Mouse (Mus musculus) hindbrain, embryonic 13.5 days (tissue): ENCODE measurements around the gene Abca13. TPM values are rescaled to one million over a fixed set of nuclear protein-coding genes. Genes with fewer than 3 reads are reported as not detected.
"Not testable (repeated sequence)": the region's sequence is repeated elsewhere in the genome, so short reads cannot be mapped to it uniquely, and the experiment has no call there.

Source experiments
- ATAC-seq: fragments of 200-750 bp; cut with Nextera tagmentation; 2 replicates; pipeline ENCODE4 v1.8.0; 2017; ENCODE audit warnings: moderate TSS enrichment; ENCODE audit not compliant: low FRiP score
- H3K27ac ChIP-seq: fragments of 300-500 bp; sonication (generic); 2 replicates; pipeline ENCODE4 v1.5.1; 2015; ENCODE audit warnings: inconsistent platforms, mild to moderate bottlenecking, moderate library complexity
- H3K27me3 ChIP-seq: fragments of 300-500 bp; sonication (generic); 2 replicates; pipeline ENCODE4 v1.6.1; 2015; ENCODE audit warnings: mild to moderate bottlenecking, inconsistent platforms
- H3K36me3 ChIP-seq: fragments of 300-500 bp; sonication (generic); 2 replicates; pipeline ENCODE4 v1.6.1; 2015; ENCODE audit warnings: mild to moderate bottlenecking, inconsistent platforms
- H3K4me1 ChIP-seq: fragments of 300-500 bp; sonication (generic); replicated peaks from 2 replicates; pipeline ENCODE4 v1.6.1; 2015; ENCODE audit warnings: inconsistent platforms
- H3K4me2 ChIP-seq: fragments of 300-500 bp; sonication (generic); 2 replicates; pipeline ENCODE4 v1.6.1; 2015; ENCODE audit warnings: inconsistent platforms, mild to moderate bottlenecking, moderate library complexity
- H3K4me3 ChIP-seq: fragments of 300-500 bp; sonication (generic); 2 replicates; pipeline ENCODE4 v1.5.1; 2015; ENCODE audit warnings: mild to moderate bottlenecking, inconsistent platforms
- H3K9ac ChIP-seq: fragments of 300-500 bp; sonication (generic); 2 replicates; pipeline ENCODE4 v1.6.1; 2015; ENCODE audit warnings: mild to moderate bottlenecking, inconsistent platforms
- H3K9me3 ChIP-seq: fragments of 300-500 bp; sonication (generic); 2 replicates; pipeline ENCODE4 v1.6.1; 2016; ENCODE audit warnings: inconsistent platforms
- WGBS: fragments of 180-500 bp; shearing (Covaris S2); methylation state at CpG from one replicate; pipeline ENCODE4 v1.1.7; 2015; 5-methylcytosine and 5-hydroxymethylcytosine counted together
- polyA plus RNA-seq: library from polyadenylated mRNA; unstranded; fragments of >200 nt; fragmentation: Nextera tagmentation; extraction: Ambion mirVana; gene quantifications from 2 replicates; pipeline ENCODE4 v1.2.1, GENCODE M21; 2015

The Abca13 gene
- polyA plus RNA-seq, 1 experiment from 2014 or later = 0.01 TPM

DNA sequence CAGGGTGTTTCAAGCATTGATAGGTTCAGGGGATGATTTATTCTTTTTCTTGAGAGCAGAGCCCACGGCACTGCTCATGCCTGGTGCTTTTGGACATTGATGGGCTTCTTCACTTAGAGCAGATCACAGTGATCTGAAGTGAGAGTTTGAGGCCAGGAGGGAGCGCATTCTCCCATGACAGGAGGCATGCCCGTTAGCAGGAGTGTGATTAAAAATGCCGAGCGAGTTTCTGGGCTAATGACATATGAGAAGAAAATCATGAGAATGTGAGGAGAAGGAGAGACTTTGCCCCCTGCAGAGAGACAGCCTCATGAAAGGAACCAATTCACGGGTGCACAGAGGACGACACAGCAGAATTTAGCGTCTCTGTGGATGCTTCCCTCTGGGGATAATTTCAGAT lies 19.0 kb downstream of the Abca13 start:
- H3K4me3 ChIP-seq = no peak overlapping the region
- no peak overlapping the region for H3K9ac ChIP-seq
- no peak overlapping the region for H3K4me2 ChIP-seq
- no peaks in the 10 kb centered on the region for H3K4me1 ChIP-seq
- H3K36me3 ChIP-seq = no peaks in the 10 kb centered on the region
- 68% methylated on average over 8 of the region's 8 CpGs for WGBS
- no peak overlapping the region for H3K27ac ChIP-seq
- H3K27me3 ChIP-seq = no peaks in the 10 kb centered on the region
- no peak for ATAC-seq
- no peaks in the 10 kb centered on the region for H3K9me3 ChIP-seq

DNA sequence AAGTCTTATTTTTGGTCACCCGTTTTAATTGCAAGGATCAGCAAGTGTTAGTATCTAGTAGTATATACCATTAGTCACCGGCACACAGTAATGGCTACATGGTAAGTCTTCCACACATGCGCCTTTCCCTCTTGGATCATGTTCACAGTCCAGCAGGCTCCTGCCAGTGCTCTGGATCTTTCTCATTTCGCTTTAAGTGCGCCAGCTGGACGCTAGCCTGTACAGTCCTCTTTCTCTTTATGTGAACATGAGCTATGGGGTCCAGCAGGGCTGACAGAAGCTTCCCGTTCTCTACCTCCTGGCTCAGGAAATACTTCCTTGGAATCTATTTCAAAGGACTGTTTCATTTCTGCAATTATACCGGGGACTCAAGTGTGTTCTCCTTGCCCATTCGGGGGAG lies 21.8 kb downstream of the Abca13 start:
- Histone ChIP-seq H3K4me3 (no peak overlapping the region), H3K36me3 (no peaks in the 10 kb centered on the region), H3K4me1 (no peaks in the 10 kb centered on the region), H3K9ac (no peak overlapping the region), H3K9me3 (no peaks in the 10 kb centered on the region), H3K27ac (no peak overlapping the region), H3K4me2 (no peak overlapping the region), H3K27me3 (no peaks in the 10 kb centered on the region)
- no peak for ATAC-seq
- 93% methylated on average over 9 of the region's 9 CpGs for WGBS

GRCm38 (mm10) chr11:9216252-9216651 lies 24.5 kb downstream of the Abca13 start:
- H3K4me3 ChIP-seq = no peak overlapping the region
- no peak for ATAC-seq
- H3K27me3 ChIP-seq = no peaks in the 10 kb centered on the region
- no peak overlapping the region for H3K4me2 ChIP-seq
- H3K9ac ChIP-seq = no peak overlapping the region
- H3K4me1 ChIP-seq = no peaks in the 10 kb centered on the region
- WGBS = 45% methylated on average over 4 of the region's 4 CpGs
- H3K36me3 ChIP-seq = no peaks in the 10 kb centered on the region
- H3K27ac ChIP-seq = no peak overlapping the region
- H3K9me3 ChIP-seq = no peaks in the 10 kb centered on the region

DNA sequence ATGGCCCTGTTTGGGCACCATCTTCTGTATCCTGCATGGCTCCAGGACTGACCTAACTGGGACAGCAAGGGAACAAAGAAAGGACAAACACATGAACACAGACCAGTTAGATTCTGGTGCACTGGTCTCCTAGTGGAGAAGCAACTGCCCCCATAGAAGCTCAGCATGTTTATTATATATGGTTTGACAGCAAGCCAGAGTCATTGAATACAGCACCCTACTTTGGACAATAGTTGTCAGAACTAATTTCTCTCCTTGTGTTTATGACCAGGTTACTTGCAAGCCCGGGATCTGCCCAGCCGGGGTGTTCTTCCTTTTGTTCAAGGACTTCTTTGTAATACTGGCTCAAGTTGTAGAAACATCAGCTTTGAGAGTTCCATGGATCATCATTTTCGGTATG lies 28.8 kb downstream of the Abca13 start:
- H3K36me3 ChIP-seq = no peaks in the 10 kb centered on the region
- no peaks in the 10 kb centered on the region for H3K4me1 ChIP-seq
- no peak for ATAC-seq
- H3K9me3 ChIP-seq = no peaks in the 10 kb centered on the region
- no peak overlapping the region for H3K27ac ChIP-seq
- H3K4me3 ChIP-seq = no peak overlapping the region
- H3K27me3 ChIP-seq = no peaks in the 10 kb centered on the region
- WGBS = 90% methylated on average over 3 of the region's 3 CpGs
- no peak overlapping the region for H3K4me2 ChIP-seq
- no peak overlapping the region for H3K9ac ChIP-seq

GRCm38 (mm10) chr11:9221646-9222045 lies 29.9 kb downstream of the Abca13 start:
- WGBS = 100% methylated on average over 1 of the region's 1 CpGs
- Histone ChIP-seq H3K27me3 (no peaks in the 10 kb centered on the region), H3K9ac (no peak overlapping the region), H3K36me3 (no peaks in the 10 kb centered on the region), H3K27ac (no peak overlapping the region), H3K4me3 (no peak overlapping the region), H3K4me2 (no peak overlapping the region), H3K4me1 (no peaks in the 10 kb centered on the region), H3K9me3 (no peaks in the 10 kb centered on the region)
- no peak for ATAC-seq

DNA sequence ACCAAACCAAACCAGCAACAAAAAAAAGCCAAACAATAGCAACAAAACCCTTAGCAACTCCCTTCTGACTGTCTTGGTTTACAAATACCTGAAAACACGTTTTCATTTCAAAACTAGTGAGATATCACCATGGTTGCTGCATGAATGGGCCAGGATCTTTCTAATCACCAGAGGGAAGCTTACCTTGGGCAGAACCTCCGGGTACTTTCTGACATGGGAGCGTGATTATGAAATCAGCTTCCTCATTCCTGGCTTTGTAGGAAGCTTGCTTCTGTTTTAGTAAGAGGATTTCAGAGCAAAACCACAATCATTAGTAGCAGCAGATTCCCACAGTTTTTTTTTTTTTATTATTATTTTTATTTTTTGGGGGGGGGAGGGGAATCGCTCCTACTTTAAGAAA lies 34.7 kb downstream of the Abca13 start:
- Histone ChIP-seq H3K4me1 (no peaks in the 10 kb centered on the region), H3K4me2 (no peak overlapping the region), H3K4me3 (no peak overlapping the region), H3K27me3 (no peaks in the 10 kb centered on the region), H3K36me3 (no peaks in the 10 kb centered on the region), H3K9ac (no peak overlapping the region), H3K27ac (no peak overlapping the region), H3K9me3 (no peaks in the 10 kb centered on the region)
- 84% methylated on average over 4 of the region's 4 CpGs for WGBS
- ATAC-seq = no peak

- not testable (repeated sequence) for H3K36me3 ChIP-seq, H3K9me3 ChIP-seq, H3K4me2 ChIP-seq, H3K9ac ChIP-seq, H3K4me3 ChIP-seq, H3K27me3 ChIP-seq, ATAC-seq, H3K27ac ChIP-seq, H3K4me1 ChIP-seq
- WGBS = 89% methylated on average over 5 of the region's 5 CpGs
Measured at GRCm38 (mm10) chr11:9249627-9250026, 57.9 kb downstream of the Abca13 start.

DNA sequence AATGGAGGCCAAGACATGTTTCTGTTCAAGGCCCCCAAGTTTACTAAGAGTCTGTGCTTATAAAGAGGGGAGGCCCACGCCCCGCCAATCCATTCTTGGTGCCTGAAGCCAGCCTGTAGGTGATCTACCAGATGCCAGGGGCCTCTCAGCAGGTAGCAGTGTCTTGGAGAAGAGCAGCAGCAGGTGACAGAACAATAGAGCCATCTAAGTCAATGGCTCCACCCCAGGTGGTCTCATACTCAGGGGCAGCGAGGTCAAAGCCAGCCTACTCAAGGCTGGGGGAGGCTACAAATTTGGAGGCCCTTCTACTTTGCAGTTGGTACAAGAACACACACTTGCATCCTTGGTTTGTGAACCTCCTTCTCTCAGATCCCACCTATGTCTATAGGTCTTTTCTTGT lies 71.3 kb downstream of the Abca13 start:
- H3K4me1 ChIP-seq, H3K4me2 ChIP-seq: not testable (repeated sequence)
- whole genome bisulfite sequencing = 42% methylated on average over 3 of the region's 3 CpGs

GRCm38 (mm10) chr11:9269090-9269489 lies 77.3 kb downstream of the Abca13 start:
- H3K36me3 ChIP-seq = no peaks in the 10 kb centered on the region
- no peak overlapping the region for H3K4me2 ChIP-seq
- no peaks in the 10 kb centered on the region for H3K27me3 ChIP-seq
- no peaks in the 10 kb centered on the region for H3K9me3 ChIP-seq
- WGBS = 60% methylated on average over 3 of the region's 3 CpGs
- no peak overlapping the region for H3K4me3 ChIP-seq
- no peak for ATAC-seq
- no peaks in the 10 kb centered on the region for H3K4me1 ChIP-seq
- H3K27ac ChIP-seq = no peak overlapping the region
- no peak overlapping the region for H3K9ac ChIP-seq

More for the DNA sequence above, 71.3 kb downstream of the Abca13 start:
- H3K9me3 ChIP-seq, H3K27me3 ChIP-seq, ATAC-seq, H3K9ac ChIP-seq, H3K27ac ChIP-seq, H3K36me3 ChIP-seq, H3K4me3 ChIP-seq: not testable (repeated sequence)

DNA sequence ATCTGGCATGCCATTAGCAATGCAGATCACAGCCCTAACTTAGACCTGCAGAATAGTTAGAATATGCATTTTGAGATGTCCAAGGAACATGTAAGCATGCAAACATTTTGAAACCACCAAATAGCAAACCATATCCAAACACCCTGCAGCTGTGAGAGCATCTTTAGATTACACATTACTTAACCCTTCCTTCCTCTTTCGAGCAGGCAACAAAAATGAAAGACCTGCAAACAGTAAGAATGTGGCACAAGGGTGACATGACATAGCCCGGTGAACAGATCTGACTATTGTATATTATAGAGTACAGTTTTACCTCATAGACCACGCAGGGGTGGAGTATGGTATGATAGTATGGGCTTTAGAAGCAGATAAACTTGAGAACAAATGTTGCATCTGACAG lies 93.5 kb downstream of the Abca13 start:
- no peaks in the 10 kb centered on the region for H3K27me3 ChIP-seq
- H3K4me1 ChIP-seq = no peaks in the 10 kb centered on the region
- no peak for ATAC-seq
- 86% methylated on average over 3 of the region's 3 CpGs for WGBS
- H3K9me3 ChIP-seq = no peaks in the 10 kb centered on the region
- no peak overlapping the region for H3K4me3 ChIP-seq
- H3K9ac ChIP-seq = no peak overlapping the region
- H3K27ac ChIP-seq = no peak overlapping the region
- H3K36me3 ChIP-seq = no peaks in the 10 kb centered on the region
- H3K4me2 ChIP-seq = no peak overlapping the region

- Histone ChIP-seq H3K27ac (no peak overlapping the region), H3K27me3 (no peaks in the 10 kb centered on the region), H3K4me2 (no peak overlapping the region), H3K4me3 (no peak overlapping the region), H3K36me3 (no peaks in the 10 kb centered on the region), H3K4me1 (no peaks in the 10 kb centered on the region), H3K9me3 (no peaks in the 10 kb centered on the region), H3K9ac (no peak overlapping the region)
- 88% methylated on average over 3 of the region's 3 CpGs for WGBS
- ATAC-seq = no peak
Measured at GRCm38 (mm10) chr11:9285759-9286158, 94.0 kb downstream of the Abca13 start.

DNA sequence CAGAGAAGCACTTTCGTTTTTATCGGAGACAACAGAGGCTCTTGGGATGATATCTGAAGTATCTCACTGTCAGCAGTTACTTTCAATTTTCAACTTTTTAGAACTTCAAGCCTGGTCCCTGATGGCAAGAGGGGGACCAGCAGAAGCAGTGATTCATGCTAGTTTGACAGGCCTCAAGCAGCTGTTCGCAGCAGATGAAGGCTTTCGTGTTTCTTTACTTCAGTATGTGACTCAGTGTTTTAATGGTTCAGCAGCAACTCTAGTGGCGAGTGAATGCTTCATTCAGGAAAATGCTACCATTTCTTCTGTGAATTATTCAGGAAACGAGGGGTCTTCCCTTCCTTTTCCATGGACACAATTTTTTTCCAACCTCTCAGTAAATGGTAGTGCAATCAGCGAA lies 99.4 kb downstream of the Abca13 start:
- no peak overlapping the region for H3K4me3 ChIP-seq
- 88% methylated on average over 7 of the region's 7 CpGs for WGBS
- H3K4me1 ChIP-seq = no peaks in the 10 kb centered on the region
- ATAC-seq = no peak
- no peaks in the 10 kb centered on the region for H3K27me3 ChIP-seq
- H3K4me2 ChIP-seq = no peak overlapping the region
- no peaks in the 10 kb centered on the region for H3K36me3 ChIP-seq
- no peak overlapping the region for H3K27ac ChIP-seq
- no peak overlapping the region for H3K9ac ChIP-seq
- H3K9me3 ChIP-seq = no peaks in the 10 kb centered on the region

DNA sequence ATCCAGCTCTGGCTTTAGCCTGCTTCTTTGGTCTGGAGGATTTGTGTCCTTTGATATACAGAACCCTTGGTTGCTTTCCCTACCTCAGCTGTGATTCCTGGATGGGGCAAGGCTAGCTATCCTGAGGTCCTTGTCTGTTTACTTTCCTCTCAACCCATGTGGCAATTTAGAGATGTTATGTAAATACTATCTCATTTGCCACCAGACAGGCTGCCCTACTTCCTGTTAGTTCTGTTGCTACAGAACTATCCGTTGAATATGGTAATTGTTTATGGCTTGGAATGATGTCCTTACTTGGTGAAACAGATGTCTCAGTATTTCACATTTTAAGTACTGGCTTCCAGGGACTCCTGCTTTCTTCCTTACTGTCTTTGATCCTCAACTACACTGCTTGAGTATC lies 107.9 kb downstream of the Abca13 start:
- Histone ChIP-seq H3K9ac (no peak overlapping the region), H3K36me3 (no peaks in the 10 kb centered on the region), H3K27me3 (no peaks in the 10 kb centered on the region), H3K4me2 (no peak overlapping the region), H3K27ac (no peak overlapping the region), H3K4me1 (no peaks in the 10 kb centered on the region), H3K9me3 (no peaks in the 10 kb centered on the region), H3K4me3 (no peak overlapping the region)
- WGBS = 78% methylated on average over 1 of the region's 1 CpGs
- no peak for ATAC-seq

- Histone ChIP-seq H3K4me3 (no peak overlapping the region), H3K27me3 (no peaks in the 10 kb centered on the region), H3K4me1 (no peaks in the 10 kb centered on the region), H3K27ac (no peak overlapping the region), H3K9ac (no peak overlapping the region), H3K9me3 (no peaks in the 10 kb centered on the region), H3K36me3 (no peaks in the 10 kb centered on the region), H3K4me2 (no peak overlapping the region)
- ATAC-seq = no peak
- WGBS = 85% methylated on average over 4 of the region's 4 CpGs
Measured at GRCm38 (mm10) chr11:9305450-9305849, 113.7 kb downstream of the Abca13 start.
